Mouse (Mus musculus): ENCODE data around the gene Rpl23. TPM values are rescaled to one million over a fixed set of nuclear protein-coding genes. Genes with fewer than 3 reads are reported as not detected.

The Rpl23 gene
- total RNA-seq, 2 experiments from 2014 or later: 454 to 515 TPM

DNA sequence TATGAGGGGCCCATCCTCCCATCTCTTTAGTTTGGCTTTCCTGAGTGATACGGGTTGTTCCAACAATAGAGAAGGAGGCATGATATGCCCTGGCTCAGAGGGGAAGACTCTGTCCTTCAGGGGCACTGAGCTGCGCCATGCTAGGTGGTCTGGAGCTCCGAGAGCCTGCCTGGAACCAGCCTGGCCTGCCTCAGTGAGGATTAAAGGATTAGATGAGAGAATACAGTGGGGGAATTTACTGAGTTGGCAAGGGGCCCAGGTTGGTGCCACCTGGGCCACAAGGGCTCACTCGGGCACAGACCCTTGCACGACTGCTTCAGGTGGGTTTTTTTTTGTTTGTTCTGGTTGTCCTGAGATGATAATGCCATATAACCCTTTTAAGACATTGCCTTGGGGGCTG is 33.9 kb upstream of the Rpl23 start:
- intact Hi-C loops (cut with DNase I): no loop called here
- DNase-seq (ENCODE audit: low spot score): no peak

DNA sequence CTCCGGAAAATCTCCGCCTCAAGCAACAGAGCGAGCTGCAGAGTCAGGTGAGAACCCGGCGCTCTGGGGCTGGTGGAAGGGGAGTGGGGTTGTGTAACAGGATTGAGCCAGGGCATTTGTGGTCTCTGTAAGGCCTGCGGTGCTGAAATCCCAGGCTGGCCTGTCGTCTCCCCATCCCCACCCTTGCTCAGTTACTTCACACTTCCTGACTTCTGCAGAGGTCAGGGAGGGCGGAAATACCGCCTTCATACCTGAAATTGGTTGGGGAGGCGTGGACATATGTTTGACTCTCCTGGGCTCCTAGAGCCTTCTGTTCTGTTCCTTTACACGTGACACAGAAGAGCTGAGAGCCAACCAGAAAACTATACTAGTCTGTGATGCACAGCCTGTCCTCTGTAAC is 33.5 kb upstream of the Rpl23 start:
- intact Hi-C loops (cut with DNase I): no loop called here
- DNase-seq (ENCODE audit: low spot score): no peak

DNA sequence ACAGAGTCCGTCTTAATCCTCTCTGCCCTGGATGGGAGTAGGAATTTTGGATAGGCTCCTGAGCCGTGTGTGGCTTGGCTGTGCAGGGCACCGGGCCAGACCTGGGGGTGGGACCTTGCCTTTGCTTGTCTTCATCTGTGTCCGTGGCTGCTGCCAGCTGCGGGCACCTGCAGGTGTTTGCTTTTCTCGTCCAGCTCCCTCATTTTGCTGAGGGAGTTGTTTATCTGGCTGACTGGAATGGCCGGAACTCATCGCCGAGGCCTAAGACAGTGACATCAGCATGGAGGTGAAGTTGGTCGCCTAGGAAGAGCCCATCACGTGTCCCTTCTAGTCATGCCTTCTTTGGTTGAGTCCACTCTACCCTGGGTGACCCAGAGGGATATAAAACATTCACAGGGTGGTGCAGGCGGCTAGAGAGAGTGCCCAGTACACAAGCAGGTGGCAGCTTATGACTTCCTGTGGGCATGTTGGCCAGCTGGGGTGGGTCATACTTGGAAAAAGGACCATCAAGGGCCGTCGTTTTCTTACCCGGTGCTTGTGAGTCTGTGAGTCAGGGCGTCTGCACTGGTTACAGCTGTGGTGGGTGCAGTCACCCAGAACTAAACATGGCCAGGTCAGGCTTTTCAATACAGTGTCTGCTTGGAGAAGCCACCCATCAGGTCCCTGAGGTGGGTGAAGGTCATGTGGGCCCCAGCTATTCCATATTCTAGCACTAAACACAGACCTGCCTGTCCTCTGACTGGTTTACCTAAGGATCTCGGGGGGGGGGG is 31.7 kb upstream of the Rpl23 start:
- intact Hi-C loops (cut with DNase I): no loop called here
- DNase-seq (ENCODE audit: low spot score): no peak

DNA sequence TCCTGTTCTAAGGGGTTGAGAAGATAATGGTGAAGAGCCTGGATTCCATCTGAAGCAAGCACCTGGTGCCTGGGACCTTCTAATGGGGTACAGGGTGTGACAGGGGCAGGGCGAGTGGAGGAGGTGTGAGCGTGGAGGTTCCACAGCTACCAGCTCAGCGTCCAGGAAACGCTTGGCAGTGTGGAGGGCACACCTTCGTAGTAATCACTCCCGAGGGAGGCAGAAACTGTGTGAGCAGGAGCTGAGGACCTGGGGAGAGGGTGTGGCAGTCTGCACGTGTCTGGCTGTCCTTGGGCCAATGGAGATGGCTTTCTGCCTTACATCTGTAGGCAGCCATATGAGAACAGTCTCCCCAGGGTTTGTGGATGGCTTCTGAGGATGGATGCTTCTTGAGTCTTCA is 30.8 kb upstream of the Rpl23 start:
- no peak for DNase-seq (ENCODE audit: low spot score)
- intact Hi-C loops (cut with DNase I): no loop called here

DNA sequence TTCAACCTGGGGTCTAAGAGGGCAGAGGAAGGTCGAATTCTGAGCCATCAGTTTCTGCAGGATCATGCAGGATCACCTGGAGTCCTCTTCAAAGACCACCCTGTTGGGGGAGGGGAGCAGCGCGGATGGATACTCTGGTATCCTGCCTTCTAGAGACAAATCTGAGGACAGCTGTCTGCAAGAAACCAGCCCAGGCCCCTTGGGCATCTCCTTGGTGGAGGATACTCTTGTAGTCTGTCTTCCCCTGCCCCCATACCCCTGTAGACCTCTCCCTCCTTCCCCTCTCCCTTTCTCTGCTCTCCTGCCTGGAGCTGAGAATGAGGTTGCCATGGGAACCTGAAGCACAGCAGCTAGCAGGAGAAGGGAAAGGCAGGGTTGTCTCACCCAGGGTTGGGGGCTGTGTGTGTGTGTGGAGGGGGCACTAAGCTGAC is 30.3 kb upstream of the Rpl23 start:
- intact Hi-C loops (cut with DNase I): no loop called here
- no peak for DNase-seq (ENCODE audit: low spot score)

DNA sequence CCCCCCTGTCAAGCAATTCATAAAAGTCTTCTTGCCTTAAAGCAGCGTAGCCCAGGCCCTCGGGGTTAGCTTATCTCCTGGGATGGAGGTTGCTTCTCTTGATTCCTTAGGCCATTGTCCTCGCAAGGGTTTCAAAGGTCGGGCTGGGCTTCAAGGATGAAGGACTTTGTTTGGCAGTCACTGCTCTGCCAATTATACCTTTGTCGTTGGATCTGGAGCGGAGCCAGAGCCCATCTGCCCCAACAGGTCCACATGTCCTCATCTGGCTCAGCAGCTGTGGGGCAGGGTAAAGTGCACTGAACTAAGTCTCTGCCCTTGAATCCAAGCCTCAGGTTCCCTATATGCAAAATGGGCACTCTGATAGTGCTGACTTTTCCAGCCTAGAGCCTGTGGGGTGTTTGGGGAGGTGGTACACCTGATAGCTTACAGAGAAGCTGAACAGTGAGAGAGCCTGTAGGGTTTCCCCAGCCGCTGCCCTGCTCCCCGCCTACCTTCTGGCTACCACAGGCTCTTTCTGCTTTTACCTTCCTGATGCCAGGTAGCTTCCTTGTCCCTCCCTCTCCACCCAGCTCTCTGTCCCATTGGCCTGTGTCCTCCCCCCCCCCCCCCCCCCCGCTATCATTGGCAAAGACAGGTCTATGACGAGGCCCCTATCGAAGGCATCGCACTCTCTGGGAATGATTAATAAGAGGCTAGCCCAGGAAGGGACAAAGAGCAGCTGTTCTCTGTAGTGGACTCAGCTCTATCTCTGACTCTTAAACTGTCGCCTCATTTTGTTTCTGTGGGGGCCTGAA is 29.5 kb upstream of the Rpl23 start:
- intact Hi-C loops (cut with DNase I): no loop called here
- DNase-seq (ENCODE audit: low spot score): no peak

DNA sequence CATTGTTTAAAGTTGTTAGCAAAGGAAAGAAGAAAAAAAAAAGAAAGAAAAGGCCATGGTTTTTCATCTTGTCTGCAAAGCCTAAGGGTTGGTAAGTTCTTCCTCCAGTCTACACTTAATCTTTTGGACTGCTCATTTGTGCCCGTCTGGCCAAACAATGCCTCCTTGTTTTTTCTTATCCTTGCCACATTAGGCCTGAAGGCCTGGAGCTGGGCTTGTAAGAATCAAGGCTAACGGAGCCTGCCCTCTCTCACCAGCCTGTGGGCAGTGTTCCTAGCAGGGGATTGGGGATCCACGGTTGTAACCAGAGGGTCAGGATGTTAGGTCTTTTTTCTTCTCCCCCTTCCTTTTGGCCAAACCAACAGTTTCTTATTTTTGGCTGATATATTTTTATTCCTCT is 28.7 kb upstream of the Rpl23 start:
- DNase-seq (ENCODE audit: low spot score): no peak

DNA sequence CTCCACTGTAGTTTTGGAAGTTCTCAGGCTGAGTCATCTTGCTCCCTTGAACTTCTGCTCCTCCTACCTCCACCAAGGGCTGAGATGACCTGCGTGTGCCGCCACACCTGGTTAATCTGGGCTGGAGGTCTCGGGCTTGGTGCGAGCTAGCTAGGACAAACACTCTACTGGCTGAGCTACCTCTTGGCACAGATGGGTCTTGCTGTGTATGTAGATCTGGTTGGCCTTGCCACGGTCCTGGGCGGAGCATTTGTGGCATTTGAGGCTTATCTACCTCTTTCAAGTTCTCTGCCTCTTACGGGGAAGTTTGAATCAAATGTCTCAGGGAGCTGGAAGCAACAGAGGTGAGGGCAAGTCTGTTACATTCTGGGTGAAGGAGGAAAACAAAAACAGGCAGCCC is 28.1 kb upstream of the Rpl23 start:
- intact Hi-C loops (cut with DNase I): no loop called here
- no peak for DNase-seq (ENCODE audit: low spot score)

More for the DNA sequence above, 28.7 kb upstream of the Rpl23 start:
- intact Hi-C loops (cut with DNase I): no loop called here

DNA sequence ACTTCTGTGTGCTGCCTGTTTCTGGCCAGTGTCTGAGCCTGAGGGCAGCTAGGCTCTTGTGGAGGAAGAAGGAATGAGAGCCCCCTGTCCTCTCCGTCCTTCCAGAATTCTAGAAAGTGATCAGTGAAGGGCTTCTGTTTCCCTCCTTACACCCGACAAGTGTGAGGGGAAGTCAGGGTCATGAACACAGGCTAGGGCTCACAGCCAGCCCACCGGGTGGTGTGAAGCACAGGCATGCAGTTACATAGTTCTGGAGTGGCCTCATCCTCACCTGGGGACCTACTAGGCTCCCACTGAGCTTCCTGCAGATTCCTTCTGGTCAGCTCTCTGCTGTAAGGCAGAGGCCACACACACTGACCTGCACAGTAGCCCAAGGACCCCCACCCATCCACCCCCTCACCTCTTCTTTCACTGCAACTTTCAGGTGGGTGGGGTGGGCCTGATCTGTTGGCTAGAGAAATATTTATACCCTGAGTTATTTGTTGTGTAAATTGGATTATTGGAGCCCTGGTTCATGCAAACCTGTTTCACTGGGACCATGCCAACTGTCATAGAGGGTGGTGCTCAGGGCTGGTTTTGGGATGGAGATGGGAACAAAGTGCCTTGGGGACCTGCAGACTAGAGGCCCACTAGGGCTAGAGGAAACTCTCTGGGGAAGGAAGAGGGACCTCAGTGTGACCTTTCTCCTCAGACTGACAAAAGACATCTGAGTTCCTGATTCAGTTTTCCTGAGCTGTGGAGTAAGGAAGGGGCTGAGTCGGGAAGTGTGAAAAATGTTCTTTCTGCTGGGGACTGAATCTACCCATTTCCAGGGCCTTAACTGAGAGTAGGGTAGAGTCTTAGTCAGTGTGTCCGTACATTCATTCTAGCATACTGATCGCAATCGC is 27.2 kb upstream of the Rpl23 start:
- intact Hi-C loops (cut with DNase I): no loop called here
- no peak for DNase-seq (ENCODE audit: low spot score)

DNA sequence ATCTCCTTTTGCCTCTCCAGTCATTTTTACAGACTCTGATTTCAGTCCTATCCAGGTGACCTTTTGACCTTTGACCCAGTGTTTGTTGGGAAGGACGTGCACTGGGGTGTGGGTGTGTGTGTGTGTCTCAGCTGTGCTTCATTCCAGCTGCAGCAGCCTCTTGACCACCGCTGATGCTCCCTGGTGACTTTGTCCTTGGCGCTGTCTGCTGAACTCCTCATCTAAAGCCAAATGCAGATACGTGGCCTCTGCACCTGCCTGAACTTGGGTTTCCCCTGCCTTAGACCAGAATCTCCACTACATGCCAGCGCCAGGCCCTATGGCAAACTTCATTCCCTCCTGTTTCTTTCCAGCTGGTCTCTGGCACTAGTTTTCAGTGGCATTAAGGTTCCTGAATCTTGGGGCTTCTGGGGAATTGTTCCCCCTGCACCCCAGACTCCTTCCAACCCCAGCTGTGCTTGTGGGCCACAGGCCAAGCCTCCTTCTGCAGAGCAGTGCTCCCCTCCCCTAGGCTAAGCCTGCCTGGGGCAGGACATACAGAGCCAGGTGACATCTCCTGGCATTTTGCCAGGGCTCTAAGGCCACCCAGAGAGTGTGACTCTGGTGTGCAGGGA is 26.5 kb upstream of the Rpl23 start:
- no peak for DNase-seq (ENCODE audit: low spot score)
- intact Hi-C loops (cut with DNase I): no loop called here

DNA sequence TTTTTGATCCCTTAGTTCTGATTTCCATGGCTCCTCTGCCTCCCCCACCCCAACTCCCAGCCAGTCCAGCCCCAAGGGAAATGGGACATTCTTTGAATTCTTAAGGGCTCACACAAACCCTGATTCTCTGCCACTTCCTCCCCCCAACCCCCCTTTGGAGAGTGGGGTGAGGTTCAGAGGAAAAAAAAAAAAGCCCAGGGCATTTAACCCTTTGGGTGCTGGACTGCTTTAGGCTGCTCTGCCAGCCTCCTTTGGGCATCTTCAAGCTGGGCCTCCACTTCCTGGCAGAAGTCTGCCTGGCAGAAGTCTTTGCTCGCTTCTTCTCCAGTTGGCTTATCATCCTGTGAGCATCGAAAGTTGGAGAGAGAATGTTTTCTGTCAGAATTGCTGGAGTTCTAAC is 25.9 kb upstream of the Rpl23 start:
- DNase-seq (ENCODE audit: low spot score): no peak

DNA sequence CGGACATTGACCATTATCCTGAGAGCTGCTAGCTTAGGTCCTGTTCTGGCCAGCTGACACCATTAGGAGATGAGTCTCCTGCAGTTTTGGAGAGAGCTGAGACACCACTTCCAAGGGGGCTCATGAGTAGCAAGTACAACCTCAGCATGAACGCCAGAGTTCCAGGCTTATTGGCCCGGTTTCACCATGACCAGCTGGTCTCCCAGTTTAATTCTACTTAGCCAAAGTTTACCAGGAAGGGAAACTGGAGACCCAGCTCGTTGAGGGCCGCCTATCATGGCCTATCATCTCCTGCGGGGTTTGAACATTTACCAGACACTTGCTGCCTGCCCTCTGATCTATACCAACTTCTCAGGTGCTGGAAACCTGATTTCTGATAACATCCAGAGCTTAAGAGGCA is 25.4 kb upstream of the Rpl23 start:
- intact Hi-C loops (cut with DNase I): no loop called here
- no peak for DNase-seq (ENCODE audit: low spot score)

More for the DNA sequence above, 25.9 kb upstream of the Rpl23 start:
- intact Hi-C loops (cut with DNase I): no loop called here

DNA sequence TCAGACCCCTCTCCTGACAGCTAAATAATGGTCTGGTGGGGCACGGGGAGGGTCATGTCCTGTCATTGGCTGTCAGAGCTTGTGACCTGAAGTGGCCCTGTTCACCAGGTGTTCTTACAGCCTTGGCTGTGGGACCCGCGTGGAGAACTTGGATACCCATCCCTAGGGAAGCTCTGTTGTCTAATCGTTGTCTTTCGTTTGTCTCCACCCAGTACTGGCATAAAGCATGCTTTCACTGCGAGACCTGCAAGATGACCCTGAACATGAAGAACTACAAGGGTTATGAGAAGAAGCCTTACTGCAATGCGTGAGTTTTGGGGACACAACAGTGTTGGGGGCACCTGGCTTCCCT is 24.4 kb upstream of the Rpl23 start:
- intact Hi-C loops (cut with DNase I): no loop called here
- DNase-seq (ENCODE audit: low spot score): no peak

DNA sequence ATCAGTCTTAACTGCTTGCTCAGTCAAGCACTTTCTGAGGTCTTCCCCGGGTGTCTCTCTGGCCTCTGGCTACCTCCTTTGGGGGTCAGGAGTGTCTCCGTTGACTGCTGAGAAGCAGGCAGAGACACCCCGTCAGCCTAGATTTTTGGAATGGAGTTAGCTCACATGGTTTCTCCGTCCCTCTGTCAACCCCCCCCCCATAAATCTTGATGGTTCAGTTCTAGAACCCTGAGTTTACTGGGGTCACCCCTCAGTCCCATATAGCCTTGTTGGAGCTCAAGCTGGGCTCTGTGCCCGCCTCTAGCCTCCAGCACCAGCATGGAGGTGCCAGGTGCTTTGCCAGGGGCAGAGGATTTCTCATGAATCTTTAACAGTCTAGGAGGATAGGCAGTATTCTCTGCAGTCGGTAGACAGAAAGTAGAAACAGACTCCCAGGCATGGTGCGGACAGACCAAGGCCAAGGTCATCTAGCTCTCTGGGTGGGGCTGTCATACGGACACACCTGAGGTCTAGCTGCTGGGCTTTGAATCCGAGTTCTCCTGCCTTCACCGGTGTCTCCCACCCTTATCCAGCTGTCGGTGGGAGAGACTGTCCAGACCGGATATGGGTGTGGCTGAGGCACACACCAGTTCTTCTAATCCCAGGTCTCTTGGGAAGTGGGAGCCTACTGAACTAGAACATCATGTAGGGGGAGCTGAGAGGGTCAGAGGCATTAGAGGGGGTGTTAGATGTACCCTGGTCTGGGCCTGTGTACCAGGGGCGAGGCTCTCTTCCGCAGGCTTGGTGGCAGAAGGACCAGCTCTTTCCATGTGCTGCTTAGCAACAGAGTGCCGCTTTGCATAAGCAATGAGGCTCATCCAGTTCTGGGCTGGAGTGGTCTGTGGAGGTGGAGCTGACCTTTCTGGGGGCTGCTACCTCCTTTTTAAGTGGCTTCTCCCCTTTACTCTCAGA is 23.7 kb upstream of the Rpl23 start:
- DNase-seq (ENCODE audit: low spot score): no peak
- intact Hi-C loops (cut with DNase I): no loop called here

DNA sequence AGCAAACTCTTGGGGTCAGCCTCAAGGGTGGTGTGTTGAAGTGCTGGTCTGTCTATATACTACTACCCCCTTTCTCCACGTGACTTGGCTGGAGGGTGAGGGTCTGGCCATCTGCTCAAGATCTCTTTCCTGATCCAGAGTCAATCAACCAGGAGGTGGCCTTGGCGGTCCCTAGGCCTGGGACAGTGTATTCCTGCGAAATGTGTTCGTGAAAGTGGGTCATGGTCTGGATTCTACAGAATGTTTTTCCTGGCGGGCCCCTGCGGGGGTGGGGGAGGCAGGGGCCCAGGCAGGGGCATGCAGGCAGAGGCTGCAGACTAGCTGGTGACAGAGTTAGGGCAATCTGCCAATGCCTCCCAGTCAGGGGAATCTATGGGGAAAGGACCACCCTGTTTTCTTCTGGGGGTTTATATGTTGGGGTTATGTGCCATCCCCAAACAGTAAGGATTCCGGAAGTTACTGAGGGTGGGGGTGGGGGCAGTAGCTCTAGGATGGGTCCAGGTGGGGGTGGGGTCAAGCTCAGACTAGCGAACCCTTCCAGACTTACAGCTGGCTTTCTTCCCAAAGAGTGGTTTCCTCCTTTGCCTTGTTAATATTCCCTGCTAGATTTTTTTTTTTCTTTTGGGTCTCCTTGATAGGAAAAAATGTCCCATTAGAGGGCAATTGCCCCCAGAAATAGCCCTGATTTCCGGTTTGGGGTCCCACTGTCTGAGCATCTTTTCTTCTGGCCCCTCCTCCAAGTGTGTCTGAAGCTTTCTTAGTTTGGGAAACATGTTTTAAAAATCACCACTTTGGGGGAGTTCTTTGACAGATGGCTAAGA is 22.8 kb upstream of the Rpl23 start:
- no peak for DNase-seq (ENCODE audit: low spot score)

DNA sequence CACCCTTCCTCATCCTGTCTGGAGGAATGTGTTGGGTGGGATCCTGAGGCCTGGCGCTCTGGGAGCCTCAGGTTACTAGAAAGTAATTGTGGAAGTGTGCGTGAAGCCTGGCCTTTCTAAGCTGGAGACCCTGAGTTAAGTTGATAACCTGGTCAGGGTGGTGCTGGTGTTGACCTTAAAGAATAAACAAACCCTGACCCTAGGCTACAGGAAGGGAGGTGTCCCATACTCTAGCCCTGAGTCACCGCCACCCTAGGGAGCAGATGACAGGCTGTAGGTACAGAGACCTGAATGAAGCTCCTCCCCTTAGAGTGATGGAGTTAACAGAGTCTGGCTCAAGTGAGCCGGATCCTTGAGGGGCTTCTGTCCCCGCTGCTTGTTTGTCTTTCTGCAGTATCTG is 21.6 kb upstream of the Rpl23 start:
- no peak for DNase-seq (ENCODE audit: low spot score)

More for the DNA sequence above, 22.8 kb upstream of the Rpl23 start:
- intact Hi-C loops (cut with DNase I): no loop called here

DNA sequence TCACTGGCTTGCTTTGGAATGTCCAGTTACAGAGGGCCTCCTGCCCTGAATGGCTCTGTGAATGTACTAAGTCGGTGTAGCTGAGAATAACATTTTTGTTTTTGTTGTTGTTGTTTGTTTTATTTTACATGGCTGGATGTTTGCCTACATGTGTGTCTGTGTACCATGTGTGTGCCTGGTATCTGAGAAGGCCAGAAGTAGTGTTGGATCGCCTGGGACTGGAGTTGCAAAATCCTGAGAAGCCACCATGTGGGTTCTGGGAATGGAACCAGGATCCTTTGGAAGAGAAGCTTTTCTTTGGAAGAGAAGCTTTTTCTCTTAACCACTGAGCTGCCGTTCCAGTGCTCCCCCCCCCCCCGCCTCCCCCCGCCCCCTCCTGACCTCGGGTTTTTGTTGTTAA is 20.3 kb upstream of the Rpl23 start:
- intact Hi-C loops (cut with DNase I): no loop called here
- DNase-seq (ENCODE audit: low spot score): no peak

More for the DNA sequence above, 21.6 kb upstream of the Rpl23 start:
- intact Hi-C loops (cut with DNase I): no loop called here

DNA sequence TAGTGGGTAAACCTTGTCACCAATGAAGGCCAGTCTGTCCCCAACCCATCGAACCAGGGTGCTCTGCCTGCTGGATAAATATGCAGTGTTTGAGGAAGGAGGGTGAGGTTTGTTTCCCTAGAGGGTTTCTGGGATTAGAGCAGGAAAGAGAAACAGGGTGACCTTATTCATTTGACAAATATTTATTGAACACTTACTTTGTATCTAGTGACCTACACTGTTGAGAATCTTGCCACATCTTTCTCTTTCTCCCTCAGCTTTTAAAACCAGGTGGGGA is 19.9 kb upstream of the Rpl23 start:
- intact Hi-C loops (cut with DNase I): no loop called here
- DNase-seq (ENCODE audit: low spot score): no peak
